Mouse (Mus musculus) common myeloid progenitor, adult 5-6 weeks (primary cell): ENCODE measurements at regions not wholly inside any gene's neighbourhood (a gene's known extent, or its start where the extent isn't known, plus 50 kb on each side); places are given as distances from the start of the nearest gene placed in this dataset.
"Not testable (repeated sequence)": the region's sequence is repeated elsewhere in the genome, so short reads cannot be mapped to it uniquely, and the experiment has no call there.

ENCODE experiments used
- ATAC-seq: replicated peaks from 2 replicates; pipeline ENCODE4 v1.8.0; 2016; ENCODE audit warnings: low read depth, mild to moderate bottlenecking, moderate TSS enrichment, inconsistent platforms; ENCODE audit not compliant: poor library complexity, severe bottlenecking

GRCm38 (mm10) chr17:84844950-84845349 is 54.4 kb upstream of the Lrpprc start:
- peak; percentile 100 for ATAC-seq

GRCm38 (mm10) chr17:84846141-84846540 is 55.6 kb upstream of the Lrpprc start:
- ATAC-seq: no peak

GRCm38 (mm10) chr17:84848385-84849030 is 57.9 kb upstream of the Lrpprc start:
- ATAC-seq: no peak

- ATAC-seq: no peak
Measured at GRCm38 (mm10) chr17:84849031-84849405, 58.4 kb upstream of the Lrpprc start.

GRCm38 (mm10) chr17:84850464-84850863 is 59.9 kb upstream of the Lrpprc start:
- ATAC-seq: peak; percentile 65

- no peak for ATAC-seq
Measured at GRCm38 (mm10) chr17:84850893-84851292, 60.3 kb upstream of the Lrpprc start.

GRCm38 (mm10) chr17:84856971-84857370 is 66.4 kb upstream of the Lrpprc start:
- no peak for ATAC-seq

- no peak for ATAC-seq
Measured at GRCm38 (mm10) chr17:84858830-84859229, 68.2 kb upstream of the Lrpprc start.

GRCm38 (mm10) chr17:84859916-84860315 is 69.3 kb upstream of the Lrpprc start:
- peak; percentile 89 for ATAC-seq

- ATAC-seq: no peak
Measured at GRCm38 (mm10) chr17:84860835-84861234, 70.2 kb upstream of the Lrpprc start.

- not testable (repeated sequence) for ATAC-seq
Measured at GRCm38 (mm10) chr17:84864231-84864630, 73.6 kb upstream of the Lrpprc start.

- no peak for ATAC-seq
Measured at GRCm38 (mm10) chr17:84865158-84865557, 74.6 kb upstream of the Lrpprc start.

- ATAC-seq: no peak
Measured at GRCm38 (mm10) chr17:84865566-84865965, 75.0 kb upstream of the Lrpprc start.

- ATAC-seq: peak; percentile 39; the same call in 1 of the 2 replicates
Measured at GRCm38 (mm10) chr17:84869074-84869722, 78.6 kb upstream of the Lrpprc start.

GRCm38 (mm10) chr17:84873554-84873953 is 83.0 kb upstream of the Lrpprc start:
- no peak for ATAC-seq

- ATAC-seq: no peak
Measured at GRCm38 (mm10) chr17:84874494-84874893, 82.0 kb upstream of the Ppm1b start.

GRCm38 (mm10) chr17:84875031-84875430 is 81.5 kb upstream of the Ppm1b start:
- ATAC-seq: no peak

- ATAC-seq: no peak
Measured at GRCm38 (mm10) chr17:84876037-84876436, 80.5 kb upstream of the Ppm1b start.

GRCm38 (mm10) chr17:84877176-84877863 is 79.2 kb upstream of the Ppm1b start:
- no peak for ATAC-seq

GRCm38 (mm10) chr17:84877864-84878224 is 78.7 kb upstream of the Ppm1b start:
- peak; percentile 94 for ATAC-seq

GRCm38 (mm10) chr17:84878316-84878715 is 78.2 kb upstream of the Ppm1b start:
- no peak for ATAC-seq
